Mouse (Mus musculus): ENCODE measurements around the gene Rnaseh1. TPM values are rescaled to one million over a fixed set of nuclear protein-coding genes. Genes with fewer than 3 reads are reported as not detected.

Gene Rnaseh1
- polyA plus RNA-seq, 1 experiment from 2014 or later = 17.2 TPM

DNA sequence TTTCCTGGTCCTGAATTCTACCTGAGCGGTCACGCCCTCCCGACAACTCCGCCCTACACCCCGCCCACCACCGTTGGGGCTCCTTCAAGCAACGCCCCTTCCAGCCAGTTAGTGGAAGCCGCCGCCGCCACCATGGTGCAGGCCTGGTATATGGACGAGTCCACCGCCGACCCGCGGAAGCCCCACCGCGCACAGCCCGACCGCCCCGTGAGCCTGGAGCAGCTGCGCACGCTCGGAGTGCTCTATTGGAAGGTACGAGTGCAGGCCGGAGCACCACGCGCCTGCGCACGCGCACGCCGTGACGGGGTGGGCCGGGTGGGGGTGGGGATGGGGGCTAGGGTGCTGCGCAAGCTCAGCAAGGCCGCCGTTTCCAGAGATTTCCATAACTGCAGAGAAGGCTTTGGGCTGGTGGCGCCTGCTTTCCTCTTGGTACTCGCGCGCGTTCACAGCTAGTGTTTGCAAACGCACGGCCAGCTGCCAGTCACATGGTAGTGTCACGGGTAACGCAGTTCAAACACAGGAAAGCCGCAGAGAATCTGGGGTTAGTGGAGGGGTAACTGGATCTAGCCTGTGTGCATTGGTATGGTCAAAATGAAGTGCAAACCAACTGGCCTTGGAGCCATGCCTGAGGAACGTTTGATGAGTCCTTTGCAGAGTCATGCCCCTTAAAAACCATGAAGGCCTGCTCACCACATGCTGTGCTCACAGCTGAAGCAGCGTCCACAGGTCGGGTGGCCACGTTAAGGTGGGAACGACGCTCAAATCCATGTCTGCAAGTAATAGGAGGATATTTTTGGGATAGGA lies 25.9 kb downstream of the Rnaseh1 start, which contains the start of gene Adi1:
TSS of gene Adi1 (plus strand) at position 111 of the 804 bp plus-strand sequence.
- Histone ChIP-seq H3K9me3 (ENCODE audit: control insufficient read depth, low read length) (no peaks in the 10 kb centered on the region), H3K27me3 (ENCODE audit: control insufficient read depth, insufficient read depth, low read length) (no peaks in the 10 kb centered on the region), H3K4me1 (replicated peaks; ENCODE audit: control insufficient read depth, insufficient read depth) (peaks cover 7% of the 10 kb centered on the region), H3K27ac (replicated peaks) (peak within 1 kb of the TSS; percentile 95), H3K9ac (ENCODE audit: low read length) (peak within 1 kb of the TSS; percentile 68), H3K4me3 (ENCODE audit: low read depth, low read length) (peak within 1 kb of the TSS; percentile 69), H3K36me3 (ENCODE audit: control insufficient read depth, insufficient read depth, low read length) (peaks cover 1% of the 10 kb centered on the region; the same call in 1 of the 2 replicates), H3K4me2 (replicated peaks; ENCODE audit: low read depth) (peak within 1 kb of the TSS; percentile 65)
- DNase-seq (ENCODE audit: low spot score) (peak; percentile 94), ATAC-seq (ENCODE audit: low FRiP score, low TSS enrichment) (peak; percentile 95)
- 2% methylated on average over 53 of the region's 53 CpGs for WGBS
- TF ChIP-seq CTCF (IDR thresholded peaks at IDR 0.05; ENCODE audit: low read depth) (no peak), EP300 (optimal IDR thresholded peaks at IDR 0.05) (no peak)

DNA sequence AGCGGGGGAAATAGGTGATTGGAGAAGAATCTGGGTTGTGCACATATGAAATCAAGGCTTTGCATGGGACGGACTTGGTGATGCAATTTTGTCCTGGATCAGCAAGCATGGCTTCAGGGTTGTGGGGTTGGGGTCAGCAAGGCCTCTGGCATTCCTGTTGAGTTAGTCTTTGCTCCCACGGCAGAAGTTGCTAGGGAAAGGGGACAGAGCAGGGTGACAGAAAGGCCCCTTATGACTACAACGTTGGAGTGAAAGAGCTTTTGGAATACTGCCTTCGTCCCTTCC lies 26.5 kb downstream of the Rnaseh1 start:
- DNase-seq (ENCODE audit: low spot score) = no peak

DNA sequence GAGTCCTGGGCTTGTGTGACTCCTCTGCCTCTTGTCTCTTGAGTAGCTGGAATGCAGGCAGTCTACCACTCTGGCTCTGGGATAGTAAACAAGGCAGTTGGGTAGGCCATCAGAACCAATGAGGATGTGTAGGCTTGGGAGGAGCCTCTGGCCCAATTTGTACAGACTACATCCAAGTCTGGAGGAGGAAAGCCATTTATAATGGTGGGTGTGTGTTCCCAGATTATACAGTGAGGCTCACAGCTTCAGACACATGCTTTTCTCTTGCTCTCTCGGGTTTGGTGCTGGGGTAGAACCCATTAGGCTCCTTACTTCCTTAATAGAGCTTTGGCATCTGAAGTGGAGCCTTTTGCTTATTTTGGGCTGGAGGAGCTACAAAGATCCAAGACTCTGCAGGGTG lies 35.3 kb downstream of the Rnaseh1 start:
- Histone ChIP-seq H3K27me3 (ENCODE audit: control insufficient read depth, insufficient read depth, low read length) (no peaks in the 10 kb centered on the region), H3K27ac (replicated peaks) (no peak overlapping the region), H3K4me1 (replicated peaks; ENCODE audit: control insufficient read depth, insufficient read depth) (no peaks in the 10 kb centered on the region), H3K9ac (ENCODE audit: low read length) (no peak overlapping the region), H3K4me2 (replicated peaks; ENCODE audit: low read depth) (no peak overlapping the region), H3K9me3 (ENCODE audit: control insufficient read depth, low read length) (no peaks in the 10 kb centered on the region), H3K36me3 (ENCODE audit: control insufficient read depth, insufficient read depth, low read length) (peaks cover 10% of the 10 kb centered on the region; the same call in 1 of the 2 replicates), H3K4me3 (ENCODE audit: low read depth, low read length) (no peak overlapping the region)
- no peak for ATAC-seq (ENCODE audit: low FRiP score, low TSS enrichment)
- DNase-seq (ENCODE audit: low spot score) = no peak
- WGBS = 70% methylated on average over 1 of the region's 1 CpGs
- TF ChIP-seq EP300 (optimal IDR thresholded peaks at IDR 0.05) = no peak
- no peak for TF ChIP-seq CTCF (IDR thresholded peaks at IDR 0.05; ENCODE audit: low read depth)

More for the DNA sequence above, 26.5 kb downstream of the Rnaseh1 start:
- ATAC-seq (ENCODE audit: low FRiP score, low TSS enrichment) = no peak
- Histone ChIP-seq H3K4me2 (replicated peaks; ENCODE audit: low read depth) (peak overlapping the region; percentile 65), H3K9me3 (ENCODE audit: control insufficient read depth, low read length) (no peaks in the 10 kb centered on the region), H3K36me3 (ENCODE audit: control insufficient read depth, insufficient read depth, low read length) (peaks cover 6% of the 10 kb centered on the region; the same call in 1 of the 2 replicates), H3K4me3 (ENCODE audit: low read depth, low read length) (peak overlapping the region; percentile 69), H3K27ac (replicated peaks) (peak overlapping the region; percentile 95), H3K9ac (ENCODE audit: low read length) (peak overlapping the region; percentile 68), H3K4me1 (replicated peaks; ENCODE audit: control insufficient read depth, insufficient read depth) (peaks cover 7% of the 10 kb centered on the region), H3K27me3 (ENCODE audit: control insufficient read depth, insufficient read depth, low read length) (no peaks in the 10 kb centered on the region)
- TF ChIP-seq EP300 (optimal IDR thresholded peaks at IDR 0.05) (no peak), CTCF (IDR thresholded peaks at IDR 0.05; ENCODE audit: low read depth) (no peak)
- WGBS = 48% methylated on average over 5 of the region's 5 CpGs

DNA sequence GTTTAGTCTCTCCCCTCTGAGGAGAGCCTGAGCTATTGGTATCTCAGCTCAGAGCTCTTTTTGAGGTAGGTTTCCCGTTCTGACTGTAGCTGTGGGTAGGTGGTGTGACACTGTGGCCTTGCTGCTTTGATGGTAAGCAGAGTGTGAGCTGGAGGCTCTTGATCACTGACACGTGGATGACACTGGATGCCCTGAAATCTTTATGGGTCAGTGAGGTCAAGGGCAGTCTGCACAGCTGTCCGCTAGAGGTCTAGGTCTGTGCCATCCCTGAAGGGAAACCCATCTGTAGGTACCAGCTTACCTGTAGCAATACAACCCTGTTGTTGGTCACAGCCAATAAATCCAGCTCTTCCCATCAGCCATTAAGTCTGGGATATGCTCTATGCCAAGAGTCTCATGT lies 36.4 kb downstream of the Rnaseh1 start:
- Histone ChIP-seq H3K4me2 (replicated peaks; ENCODE audit: low read depth) (no peak overlapping the region), H3K4me1 (replicated peaks; ENCODE audit: control insufficient read depth, insufficient read depth) (no peaks in the 10 kb centered on the region), H3K27ac (replicated peaks) (no peak overlapping the region), H3K9me3 (ENCODE audit: control insufficient read depth, low read length) (no peaks in the 10 kb centered on the region), H3K27me3 (ENCODE audit: control insufficient read depth, insufficient read depth, low read length) (no peaks in the 10 kb centered on the region), H3K9ac (ENCODE audit: low read length) (no peak overlapping the region), H3K36me3 (ENCODE audit: control insufficient read depth, insufficient read depth, low read length) (peaks cover 4% of the 10 kb centered on the region; the same call in 1 of the 2 replicates), H3K4me3 (ENCODE audit: low read depth, low read length) (no peak overlapping the region)
- no peak for TF ChIP-seq CTCF (IDR thresholded peaks at IDR 0.05; ENCODE audit: low read depth)
- TF ChIP-seq EP300 (optimal IDR thresholded peaks at IDR 0.05) = no peak
- no peak for ATAC-seq (ENCODE audit: low FRiP score, low TSS enrichment)
- 68% methylated on average over 3 of the region's 3 CpGs for WGBS
- no peak for DNase-seq (ENCODE audit: low spot score)

DNA sequence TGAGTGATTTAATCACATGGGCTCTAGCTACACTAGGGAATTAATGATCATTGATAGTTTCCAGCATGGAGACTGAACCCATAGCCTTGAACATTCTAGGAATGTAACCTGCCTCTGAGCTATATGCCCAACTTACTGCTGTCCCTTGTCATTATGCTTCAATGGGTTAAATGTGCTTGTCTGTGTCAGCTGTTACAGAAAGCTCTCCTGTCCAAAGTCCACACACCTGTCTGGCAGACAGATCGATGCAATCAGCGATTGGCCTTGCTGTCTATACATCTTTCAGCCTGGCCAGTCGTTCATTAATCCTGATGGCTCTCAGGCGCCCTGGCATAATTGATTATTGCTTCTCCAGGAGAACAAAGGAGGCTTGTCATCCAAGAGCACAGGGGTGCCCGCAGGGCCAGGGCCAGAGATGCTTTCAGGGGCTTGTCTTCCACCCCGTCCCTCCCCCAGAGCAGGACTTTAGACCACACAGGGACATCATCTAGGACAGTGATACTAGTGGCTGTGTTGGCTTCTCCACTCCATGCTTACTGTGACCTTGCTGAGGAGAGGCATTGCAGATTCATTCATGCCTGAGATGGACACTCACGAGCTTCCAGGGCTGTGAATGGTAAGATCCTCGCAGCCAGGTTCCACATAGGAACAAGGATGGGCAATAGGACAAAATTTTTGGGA lies 36.9 kb downstream of the Rnaseh1 start:
- 49% methylated on average over 8 of the region's 8 CpGs for WGBS
- DNase-seq (ENCODE audit: low spot score) = no peak
- H3K4me2 ChIP-seq (replicated peaks; ENCODE audit: low read depth) = no peak overlapping the region
- no peak overlapping the region for H3K4me3 ChIP-seq (ENCODE audit: low read depth, low read length)
- peaks cover 6% of the 10 kb centered on the region for H3K36me3 ChIP-seq (ENCODE audit: control insufficient read depth, insufficient read depth, low read length)
- no peaks in the 10 kb centered on the region for H3K27me3 ChIP-seq (ENCODE audit: control insufficient read depth, insufficient read depth, low read length)
- no peaks in the 10 kb centered on the region for H3K4me1 ChIP-seq (replicated peaks; ENCODE audit: control insufficient read depth, insufficient read depth)
- H3K27ac ChIP-seq (replicated peaks) = no peak overlapping the region
- no peak overlapping the region for H3K9ac ChIP-seq (ENCODE audit: low read length)
- ATAC-seq (ENCODE audit: low FRiP score, low TSS enrichment) = no peak
- TF ChIP-seq CTCF (IDR thresholded peaks at IDR 0.05; ENCODE audit: low read depth) (no peak), EP300 (optimal IDR thresholded peaks at IDR 0.05) (no peak)
- no peaks in the 10 kb centered on the region for H3K9me3 ChIP-seq (ENCODE audit: control insufficient read depth, low read length)

DNA sequence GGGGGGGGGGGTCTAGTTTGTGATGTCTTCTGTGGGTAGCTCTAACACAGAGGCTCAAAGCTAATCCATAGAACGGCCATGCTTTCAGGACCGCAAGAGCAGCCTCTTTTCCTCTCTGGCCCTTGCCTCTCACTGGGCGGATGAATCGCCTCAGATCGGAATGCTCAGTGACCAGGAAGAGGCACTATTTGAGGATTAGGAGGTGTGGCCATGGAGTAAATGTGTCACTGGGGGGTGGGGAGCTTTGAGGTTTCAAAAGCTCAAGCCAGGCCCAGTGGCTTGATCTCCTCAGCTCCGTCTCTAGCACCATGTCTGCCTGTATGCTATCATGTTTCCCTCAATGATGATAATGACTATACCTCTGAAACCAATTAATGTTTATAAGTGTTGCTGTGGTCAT lies 39.6 kb downstream of the Rnaseh1 start:
- Histone ChIP-seq H3K9me3 (ENCODE audit: control insufficient read depth, low read length) (no peaks in the 10 kb centered on the region), H3K4me3 (ENCODE audit: low read depth, low read length) (no peak overlapping the region), H3K27me3 (ENCODE audit: control insufficient read depth, insufficient read depth, low read length) (no peaks in the 10 kb centered on the region), H3K4me2 (replicated peaks; ENCODE audit: low read depth) (no peak overlapping the region), H3K36me3 (ENCODE audit: control insufficient read depth, insufficient read depth, low read length) (peaks cover 9% of the 10 kb centered on the region), H3K4me1 (replicated peaks; ENCODE audit: control insufficient read depth, insufficient read depth) (no peaks in the 10 kb centered on the region), H3K27ac (replicated peaks) (no peak overlapping the region), H3K9ac (ENCODE audit: low read length) (no peak overlapping the region)
- no peak for ATAC-seq (ENCODE audit: low FRiP score, low TSS enrichment)
- no peak for TF ChIP-seq CTCF (IDR thresholded peaks at IDR 0.05; ENCODE audit: low read depth)
- TF ChIP-seq EP300 (optimal IDR thresholded peaks at IDR 0.05) = no peak
- DNase-seq (ENCODE audit: low spot score) = no peak
- WGBS = 91% methylated on average over 6 of the region's 6 CpGs

Data from stomach, postnatal 0 days (tissue).